Mouse (Mus musculus): ENCODE measurements around the gene Gm6526. TPM values are rescaled to one million over a fixed set of nuclear protein-coding genes. Genes with fewer than 3 reads are reported as not detected.
"Not testable (repeated sequence)": the region's sequence is repeated elsewhere in the genome, so short reads cannot be mapped to it uniquely, and the experiment has no call there.

Gene Gm6526
- not detected in 2 replicates for polyA plus RNA-seq (2016; fragmentation: Nextera tagmentation; extraction: Ambion mirVana)

GRCm38 (mm10) chr14:43747566-43747965 is at the start of gene Gm6526:
Gene Gm6526 (plus strand): TSS chr14:43747866.
- H3K36me3 ChIP-seq; H3K4me1 ChIP-seq; H3K27me3 ChIP-seq (ENCODE audit: low read depth, poor library complexity, severe bottlenecking); DNase-seq (ENCODE audit: low spot score); H3K4me3 ChIP-seq; H3K9me3 ChIP-seq (replicated peaks); H3K27ac ChIP-seq (replicated peaks): not testable (repeated sequence)
- WGBS = 79% methylated on average over 4 of the region's 4 CpGs

DNA sequence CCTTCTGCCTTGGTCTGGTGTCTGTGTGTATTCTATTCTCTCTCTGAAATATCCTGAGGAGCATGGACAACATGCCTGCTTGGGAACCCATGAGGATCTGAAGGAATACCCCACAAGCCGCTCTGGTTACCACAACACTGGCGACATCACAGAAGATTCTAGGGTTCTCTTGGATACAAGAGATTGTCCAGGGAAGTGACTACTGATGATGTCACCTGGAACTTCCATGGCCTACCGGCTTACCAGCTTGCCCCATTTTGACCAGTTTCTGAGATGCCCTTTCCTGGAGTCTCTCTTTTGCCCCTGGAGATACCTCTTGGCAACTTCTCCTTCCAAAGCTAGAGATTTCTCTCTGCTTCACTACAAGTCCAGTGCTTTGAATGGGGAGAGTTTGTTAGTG is 20.3 kb upstream of the Gm6526 start, which contains the start of gene Gm16506:
Gene Gm16506, minus strand, starts transcription at position 101 of the 400 bp plus-strand sequence.
- H3K4me3 ChIP-seq; H3K36me3 ChIP-seq; H3K4me1 ChIP-seq; H3K9me3 ChIP-seq (replicated peaks); H3K27ac ChIP-seq (replicated peaks); DNase-seq (ENCODE audit: low spot score); H3K27me3 ChIP-seq (ENCODE audit: low read depth, poor library complexity, severe bottlenecking): not testable (repeated sequence)
- 100% methylated on average over 3 of the region's 3 CpGs for WGBS

- WGBS = 88% methylated on average over 3 of the region's 3 CpGs
- H3K27ac ChIP-seq (replicated peaks) = not testable (repeated sequence)
Observed at GRCm38 (mm10) chr14:43784645-43785044, 37.0 kb downstream of the Gm6526 start, which contains the start of gene Gm8180. Gene Gm8180 (minus strand): TSS chr14:43784745.

GRCm38 (mm10) chr14:43793811-43794210 is 46.1 kb downstream of the Gm6526 start:
- H3K4me3 ChIP-seq; H3K27ac ChIP-seq (replicated peaks); H3K36me3 ChIP-seq; DNase-seq (ENCODE audit: low spot score); H3K9me3 ChIP-seq (replicated peaks); H3K27me3 ChIP-seq (ENCODE audit: low read depth, poor library complexity, severe bottlenecking): not testable (repeated sequence)
- peaks cover 10% of the 10 kb centered on the region for H3K4me1 ChIP-seq
- 86% methylated on average over 5 of the region's 5 CpGs for WGBS

More at GRCm38 (mm10) chr14:43784645-43785044, 37.0 kb downstream of the Gm6526 start, which contains the start of gene Gm8180:
- H3K36me3 ChIP-seq; H3K9me3 ChIP-seq (replicated peaks); H3K27me3 ChIP-seq (ENCODE audit: low read depth, poor library complexity, severe bottlenecking); H3K4me1 ChIP-seq; DNase-seq (ENCODE audit: low spot score); H3K4me3 ChIP-seq: not testable (repeated sequence)

GRCm38 (mm10) chr14:43796069-43796904 is 48.6 kb downstream of the Gm6526 start:
- DNase-seq (ENCODE audit: low spot score) = peak; percentile 9
- WGBS = 17% methylated on average over 14 of the region's 14 CpGs
- H3K4me3 ChIP-seq = peak overlapping the region; percentile 41

DNA sequence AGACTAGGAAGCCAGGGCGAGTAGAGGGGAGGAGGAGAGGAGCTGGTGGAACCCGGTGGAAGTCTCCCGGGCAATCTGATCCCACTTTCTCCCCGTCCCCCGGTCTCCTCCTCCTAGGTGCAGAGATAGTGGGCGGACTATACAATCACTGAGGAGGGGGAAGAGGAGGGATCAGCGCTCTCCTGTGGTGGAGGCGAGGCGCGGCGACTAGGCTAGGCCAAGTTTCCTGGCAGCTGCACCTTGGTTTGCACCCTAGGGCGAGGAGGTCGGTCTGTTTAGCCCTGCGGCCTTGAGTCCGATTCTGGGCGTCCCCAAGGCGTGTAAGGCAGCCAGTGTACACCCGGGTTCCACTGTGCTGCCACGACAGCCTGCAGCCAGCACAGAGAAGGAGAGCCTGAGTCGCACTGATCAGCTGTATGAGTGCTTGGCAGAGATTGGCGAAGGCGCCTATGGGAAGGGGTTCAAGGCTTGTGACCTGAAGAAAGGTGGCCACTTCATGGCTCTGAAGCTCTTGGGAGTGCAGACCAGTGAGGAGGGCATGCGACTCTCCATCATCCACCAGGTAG is 49.3 kb downstream of the Gm6526 start:
- H3K27ac ChIP-seq (replicated peaks) = not testable (repeated sequence)
- 9% methylated on average over 22 of the region's 23 CpGs for WGBS

More at GRCm38 (mm10) chr14:43796069-43796904, 48.6 kb downstream of the Gm6526 start:
- H3K27ac ChIP-seq (replicated peaks) = no peak overlapping the region; the same call in 1 of the 2 replicates
- H3K36me3 ChIP-seq = no peaks in the 10 kb centered on the region
- H3K9me3 ChIP-seq (replicated peaks) = no peaks in the 10 kb centered on the region
- H3K4me1 ChIP-seq = peaks cover 10% of the 10 kb centered on the region
- no peaks in the 10 kb centered on the region for H3K27me3 ChIP-seq (ENCODE audit: low read depth, poor library complexity, severe bottlenecking)

DNA sequence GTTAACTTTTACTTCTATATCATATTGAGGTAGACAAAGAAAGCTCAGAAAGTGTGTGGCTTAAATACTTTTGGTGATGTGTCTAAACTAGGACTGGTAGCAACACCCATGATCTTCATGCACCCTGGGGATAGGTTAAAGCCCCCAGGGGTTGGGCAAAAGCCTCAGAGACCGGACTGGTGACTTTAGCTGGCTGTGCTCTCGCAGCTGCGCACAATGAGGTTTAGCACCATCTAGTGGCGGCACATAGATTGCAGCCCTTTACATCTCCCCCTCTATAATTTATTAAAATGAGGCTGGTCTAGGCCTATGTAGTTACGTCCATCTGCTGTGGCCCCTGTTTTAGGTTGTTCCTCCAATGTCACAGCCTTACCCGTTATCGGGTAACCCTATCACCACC is 56.8 kb downstream of the Gm6526 start:
- H3K36me3 ChIP-seq; DNase-seq (ENCODE audit: low spot score); H3K27ac ChIP-seq (replicated peaks); H3K4me3 ChIP-seq; H3K27me3 ChIP-seq (ENCODE audit: low read depth, poor library complexity, severe bottlenecking); H3K9me3 ChIP-seq (replicated peaks); H3K4me1 ChIP-seq: not testable (repeated sequence)
- WGBS = 27% methylated on average over 7 of the region's 7 CpGs

More for the DNA sequence above, 49.3 kb downstream of the Gm6526 start:
- not testable (repeated sequence) for H3K9me3 ChIP-seq (replicated peaks); H3K27me3 ChIP-seq (ENCODE audit: low read depth, poor library complexity, severe bottlenecking); H3K36me3 ChIP-seq
- DNase-seq (ENCODE audit: low spot score) = peak; percentile 21
- Histone ChIP-seq H3K4me3 (peak overlapping the region; percentile 41), H3K4me1 (peaks cover 10% of the 10 kb centered on the region)

Other genes with a start within 250 kb of the Gm6526 start
- not detected in 2 replicates for gene Gm5799, start 204.3 kb upstream of the Gm6526 start, polyA plus RNA-seq (2016; fragmentation: Nextera tagmentation; extraction: Ambion mirVana)
- gene Gm17654, start 168.7 kb upstream of the Gm6526 start, polyA plus RNA-seq (2016; fragmentation: Nextera tagmentation; extraction: Ambion mirVana) = not detected in 2 replicates
- not detected in 2 replicates for gene Gm10375, start 139.9 kb upstream of the Gm6526 start, polyA plus RNA-seq (2016; fragmentation: Nextera tagmentation; extraction: Ambion mirVana)
- not detected in 2 replicates for gene Gm8165, start 70.7 kb upstream of the Gm6526 start, polyA plus RNA-seq (2016; fragmentation: Nextera tagmentation; extraction: Ambion mirVana)
- 1.1 and 1.8 TPM in 2 replicates for gene Gm7324, start 50.0 kb upstream of the Gm6526 start, polyA plus RNA-seq (2016; fragmentation: Nextera tagmentation; extraction: Ambion mirVana)
- gene Gm16506, start 20.4 kb upstream of the Gm6526 start, polyA plus RNA-seq (2016; fragmentation: Nextera tagmentation; extraction: Ambion mirVana) = not detected in 2 replicates
- not detected in 2 replicates for gene Gm8180, start 36.9 kb downstream of the Gm6526 start, polyA plus RNA-seq (2016; fragmentation: Nextera tagmentation; extraction: Ambion mirVana)
- not detected in 2 replicates for gene Ear1, start 127.7 kb downstream of the Gm6526 start, polyA plus RNA-seq (2016; fragmentation: Nextera tagmentation; extraction: Ambion mirVana)
- not detected in 2 replicates for gene Ear10, start 175.7 kb downstream of the Gm6526 start, polyA plus RNA-seq (2016; fragmentation: Nextera tagmentation; extraction: Ambion mirVana)
- 4.0 and 4.1 TPM in 2 replicates for gene Gm8113, start 177.5 kb downstream of the Gm6526 start, polyA plus RNA-seq (2016; fragmentation: Nextera tagmentation; extraction: Ambion mirVana)
- not detected in 2 replicates for gene Ang5, start 209.2 kb downstream of the Gm6526 start, polyA plus RNA-seq (2016; fragmentation: Nextera tagmentation; extraction: Ambion mirVana)

Data from midbrain, embryonic 10.5 days (tissue).